Mouse (Mus musculus): ENCODE measurements around the gene Nek6. TPM values are rescaled to one million over a fixed set of nuclear protein-coding genes. Genes with fewer than 3 reads are reported as not detected.

Nek6 gene
- polyA plus RNA-seq, 1 experiment from 2014 or later: 157 TPM

DNA sequence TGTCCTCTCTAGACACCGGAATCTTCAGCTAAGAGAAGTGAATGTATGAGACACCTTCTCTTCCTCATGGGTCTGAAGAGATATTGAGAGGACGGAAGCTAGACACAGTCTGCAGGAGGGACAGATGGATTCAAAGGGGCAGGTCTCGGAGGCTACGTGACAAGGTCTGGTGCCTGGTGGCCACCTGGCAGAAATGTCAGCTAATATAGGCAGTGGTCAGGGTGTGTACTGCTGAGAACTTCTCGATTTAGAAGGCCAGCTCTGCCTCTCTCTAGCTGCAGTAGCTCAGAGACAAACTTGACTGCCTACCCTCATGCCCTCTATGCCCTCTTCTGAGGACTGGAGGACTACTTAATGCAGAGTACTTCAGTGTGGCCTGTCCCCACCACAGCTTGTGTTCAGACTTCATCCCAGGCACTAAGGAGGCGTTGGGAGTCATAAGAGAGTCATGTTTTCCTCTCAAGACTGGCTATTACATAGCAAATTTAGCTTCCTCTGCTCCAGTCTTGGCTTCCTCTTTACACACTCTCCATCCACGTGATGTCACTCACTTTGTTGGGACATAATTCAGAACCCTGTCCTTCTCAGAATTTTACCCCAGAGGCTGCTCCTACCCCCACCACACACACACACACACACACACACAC is 28.3 kb upstream of the Nek6 start:
- in situ Hi-C loops (cut with MboI; ENCODE audit: low pct_unique_long_range_greater_than_20kb): no loop called here
- no peak for ATAC-seq
- DNase-seq (ENCODE audit: low read depth, low spot score): no peak
- no peaks in the 10 kb centered on the region for H3K27me3 ChIP-seq
- POLR2A ChIA-PET: interaction anchor here (0.7 to 1.5 kb wide), 2 partner anchors 28 to 281 kb away, joined by 3 to 4 read pairs; partner anchors contain the start of gene Nek6
- CTCF ChIA-PET: interaction anchor here (0.6 to 1.2 kb wide), 5 partner anchors 9 to 115 kb away, joined by 3 to 4 read pairs (median 3); no protein-coding TSS in a partner anchor
- no peak for TF ChIP-seq CTCF (IDR thresholded peaks at IDR 0.05)

GRCm38 (mm10) chr2:38484556-38484955 is 26.9 kb upstream of the Nek6 start:
- ChIA-PET POLR2A (no interaction called here), CTCF (interaction anchor here (0.6 to 1.4 kb wide), 2 partner anchors 19 to 51 kb away, joined by 3 to 4 read pairs; no protein-coding TSS in a partner anchor)
- in situ Hi-C loops (cut with MboI; ENCODE audit: low pct_unique_long_range_greater_than_20kb): no loop called here
- TF ChIP-seq CTCF (IDR thresholded peaks at IDR 0.05): no peak
- H3K27me3 ChIP-seq: no peaks in the 10 kb centered on the region
- ATAC-seq (no peak), DNase-seq (ENCODE audit: low read depth, low spot score) (no peak)

DNA sequence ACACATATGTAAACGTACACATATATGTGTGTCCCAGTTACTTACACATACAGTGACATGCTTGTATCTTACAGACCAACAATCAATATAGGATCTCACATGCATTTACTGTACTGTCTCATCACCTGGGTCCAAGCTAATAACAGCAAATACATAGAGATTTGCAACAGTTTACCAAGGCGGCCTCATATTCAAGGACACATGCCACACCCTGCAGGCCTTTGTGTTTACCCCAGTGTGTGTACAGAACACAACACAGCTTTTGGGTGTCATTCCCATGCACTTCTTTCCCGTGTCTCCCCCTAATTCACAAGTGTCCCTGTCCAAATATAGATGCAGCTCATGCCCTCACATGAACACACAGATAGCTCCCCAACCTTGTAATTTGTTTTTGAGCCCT is 26.0 kb upstream of the Nek6 start:
- DNase-seq (ENCODE audit: low read depth, low spot score): no peak
- POLR2A ChIA-PET: no interaction called here
- ATAC-seq: no peak
- no peak for TF ChIP-seq CTCF (IDR thresholded peaks at IDR 0.05)
- no peaks in the 10 kb centered on the region for H3K27me3 ChIP-seq
- CTCF ChIA-PET: interaction anchor here (1.4 kb wide), 1 partner anchor 20 kb away, joined by 4 read pairs; no protein-coding TSS in a partner anchor
- in situ Hi-C loops (cut with MboI; ENCODE audit: low pct_unique_long_range_greater_than_20kb): no loop called here

DNA sequence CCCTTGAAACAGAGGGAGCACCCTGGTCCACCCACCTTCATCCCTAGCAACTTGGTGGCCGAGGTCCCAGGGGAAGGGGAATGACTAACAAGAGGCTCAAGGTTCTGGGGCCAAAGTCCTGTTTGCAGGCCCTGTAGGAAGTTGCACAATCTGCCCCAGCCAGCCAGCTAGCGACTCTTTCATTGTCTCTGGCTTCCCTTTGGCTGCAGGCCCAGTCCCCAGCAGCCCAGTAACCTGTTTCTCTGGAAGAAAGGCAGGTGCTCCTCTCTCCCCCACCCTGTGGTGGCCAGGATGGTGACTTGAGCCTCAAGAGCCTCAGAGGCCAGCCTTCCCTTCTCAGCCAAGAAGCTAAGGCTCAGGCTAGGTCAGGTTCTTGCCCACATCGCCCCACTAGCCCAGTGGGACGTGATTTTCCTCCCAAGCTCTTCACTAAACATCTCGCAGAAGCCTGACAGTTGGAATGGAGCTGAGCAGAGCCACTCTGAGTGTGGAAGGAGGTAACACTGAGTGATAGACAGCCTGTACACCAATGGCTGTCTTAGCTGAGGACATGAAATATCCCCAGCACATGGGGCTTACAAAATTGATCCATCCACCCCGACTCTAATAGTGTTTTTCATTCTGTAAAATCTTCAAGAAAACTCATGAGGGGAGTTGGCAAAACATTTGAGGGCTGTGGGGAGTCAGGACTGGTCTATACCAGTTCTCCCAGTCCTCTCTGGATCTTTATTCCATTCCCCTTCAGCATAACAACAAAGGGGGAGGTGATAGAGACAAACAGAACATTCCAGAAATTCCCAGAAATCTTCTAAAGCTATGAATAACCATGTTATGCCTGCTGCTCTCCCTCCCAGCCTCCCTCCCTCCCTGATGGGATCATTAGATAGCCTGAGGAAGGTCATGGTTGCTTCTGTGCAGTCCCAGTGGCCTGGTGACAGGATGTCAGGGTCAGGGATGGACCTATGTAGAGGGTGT is 25.2 kb upstream of the Nek6 start:
- POLR2A ChIA-PET: interaction anchor here (0.6 kb wide), 1 partner anchor 44 kb away, joined by 3 read pairs; no protein-coding TSS in a partner anchor
- CTCF ChIA-PET: interaction anchor here (1.0 kb wide), 1 partner anchor 106 kb away, joined by 3 read pairs; no protein-coding TSS in a partner anchor
- in situ Hi-C loops (cut with MboI; ENCODE audit: low pct_unique_long_range_greater_than_20kb): no loop called here
- H3K27me3 ChIP-seq: no peaks in the 10 kb centered on the region
- TF ChIP-seq CTCF (IDR thresholded peaks at IDR 0.05): no peak
- DNase-seq (ENCODE audit: low read depth, low spot score): peak; percentile 19
- ATAC-seq: peak; percentile 55

DNA sequence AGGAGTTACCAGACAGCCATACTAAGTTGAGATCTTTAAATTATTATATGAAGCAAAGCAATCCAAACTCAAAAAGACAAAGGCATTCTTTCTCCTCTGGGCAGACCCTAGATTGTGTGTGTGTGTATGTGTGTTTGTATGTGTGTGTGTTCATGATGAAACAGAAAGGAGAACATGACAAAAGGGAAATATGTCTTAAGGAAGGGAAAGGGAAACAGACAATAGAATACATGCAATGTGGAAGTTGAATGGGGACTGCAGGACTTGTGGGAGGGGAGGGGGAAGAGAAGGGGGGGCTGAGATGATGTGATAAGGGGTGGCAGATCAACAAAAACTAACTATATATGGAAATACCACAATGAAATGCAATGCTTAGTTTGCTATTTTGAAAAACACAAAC is 13.8 kb upstream of the Nek6 start:
- no peak for TF ChIP-seq CTCF (IDR thresholded peaks at IDR 0.05)
- POLR2A ChIA-PET: no interaction called here
- in situ Hi-C loops (cut with MboI; ENCODE audit: low pct_unique_long_range_greater_than_20kb): no loop called here
- CTCF ChIA-PET: no interaction called here
- DNase-seq (ENCODE audit: low read depth, low spot score) (no peak), ATAC-seq (no peak)
- H3K27me3 ChIP-seq: no peaks in the 10 kb centered on the region

GRCm38 (mm10) chr2:38501606-38502005 is 9.8 kb upstream of the Nek6 start:
- no peak for TF ChIP-seq CTCF (IDR thresholded peaks at IDR 0.05)
- CTCF ChIA-PET: interaction anchor here (0.7 kb wide), 1 partner anchor 8 kb away, joined by 3 read pairs; no protein-coding TSS in a partner anchor
- POLR2A ChIA-PET: no interaction called here
- DNase-seq (ENCODE audit: low read depth, low spot score) (no peak), ATAC-seq (no peak)
- no peaks in the 10 kb centered on the region for H3K27me3 ChIP-seq
- in situ Hi-C loops (cut with MboI; ENCODE audit: low pct_unique_long_range_greater_than_20kb): no loop called here

- no peak for DNase-seq (ENCODE audit: low read depth, low spot score)
- ChIA-PET CTCF (interaction anchor here (0.7 kb wide), 1 partner anchor 9 kb away, joined by 3 read pairs; no protein-coding TSS in a partner anchor), POLR2A (no interaction called here)
- no peaks in the 10 kb centered on the region for H3K27me3 ChIP-seq
- ATAC-seq: no peak
- no peak for TF ChIP-seq CTCF (IDR thresholded peaks at IDR 0.05)
- in situ Hi-C loops (cut with MboI; ENCODE audit: low pct_unique_long_range_greater_than_20kb): no loop called here
Measured at GRCm38 (mm10) chr2:38502123-38502522, 9.3 kb upstream of the Nek6 start.

GRCm38 (mm10) chr2:38502747-38503146 is 8.7 kb upstream of the Nek6 start:
- ChIA-PET POLR2A (no interaction called here), CTCF (no interaction called here)
- no peak for DNase-seq (ENCODE audit: low read depth, low spot score)
- in situ Hi-C loops (cut with MboI; ENCODE audit: low pct_unique_long_range_greater_than_20kb): no loop called here
- TF ChIP-seq CTCF (IDR thresholded peaks at IDR 0.05): no peak
- ATAC-seq: no peak
- H3K27me3 ChIP-seq: no peaks in the 10 kb centered on the region

GRCm38 (mm10) chr2:38504311-38504710 is 7.1 kb upstream of the Nek6 start:
- in situ Hi-C loops (cut with MboI; ENCODE audit: low pct_unique_long_range_greater_than_20kb): no loop called here
- no peaks in the 10 kb centered on the region for H3K27me3 ChIP-seq
- no peak for TF ChIP-seq CTCF (IDR thresholded peaks at IDR 0.05)
- ATAC-seq: peak; percentile 59
- POLR2A ChIA-PET: interaction anchor here (0.5 kb wide), 1 partner anchor 97 kb away, joined by 4 read pairs; no protein-coding TSS in a partner anchor
- DNase-seq (ENCODE audit: low read depth, low spot score): no peak
- CTCF ChIA-PET: no interaction called here

DNA sequence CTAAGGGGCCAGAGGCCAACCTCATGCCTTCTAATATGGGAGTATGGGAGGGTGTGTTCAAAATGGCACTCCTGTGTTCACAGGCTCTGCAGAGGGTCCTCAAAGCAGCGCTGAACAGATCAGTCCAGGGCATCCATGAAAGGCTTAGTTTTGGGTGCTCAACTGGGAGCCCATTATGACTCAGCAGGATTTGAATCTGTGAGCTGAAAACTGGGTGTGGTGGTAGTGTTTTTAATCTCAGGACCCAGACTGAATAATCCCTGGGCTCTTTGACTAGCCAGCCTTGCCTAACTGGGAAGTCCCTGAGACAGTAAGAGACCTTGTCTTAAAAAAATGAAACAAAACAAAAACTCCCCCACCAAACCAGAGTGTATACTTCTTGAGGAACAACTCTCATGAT is 4.3 kb upstream of the Nek6 start:
- POLR2A ChIA-PET: interaction anchor here (0.6 kb wide), 1 partner anchor 29 kb away, joined by 4 read pairs; no protein-coding TSS in a partner anchor
- in situ Hi-C loops (cut with MboI; ENCODE audit: low pct_unique_long_range_greater_than_20kb): no loop called here

More for the DNA sequence above, 4.3 kb upstream of the Nek6 start:
- no peak for ATAC-seq
- TF ChIP-seq CTCF (IDR thresholded peaks at IDR 0.05): no peak
- CTCF ChIA-PET: no interaction called here
- H3K27me3 ChIP-seq: no peaks in the 10 kb centered on the region
- no peak for DNase-seq (ENCODE audit: low read depth, low spot score)

Data from Patski (cell line).